Mouse (Mus musculus): ENCODE measurements around the gene Tulp1. TPM values are rescaled to one million over a fixed set of nuclear protein-coding genes. Genes with fewer than 3 reads are reported as not detected.
A peak's percentile ranks its signal among the peaks of the same experiment; 100 is the strongest.
"Not testable (repeated sequence)": the region's sequence is repeated elsewhere in the genome, so short reads cannot be mapped to it uniquely, and the experiment has no call there.

Tulp1 gene
- polyA plus RNA-seq (2014; fragmentation: Nextera tagmentation; extraction: Ambion mirVana): 3.9 and 6.0 TPM in 2 replicates

- Histone ChIP-seq H3K4me2 (ENCODE audit: low read depth, low read length) (peak within 1 kb of the TSS; percentile 65), H3K4me1 (ENCODE audit: control insufficient read depth, insufficient read depth, low read length) (peaks cover 23% of the 10 kb centered on the region), H3K4me3 (ENCODE audit: low read depth, low read length) (peak within 1 kb of the TSS; percentile 33), H3K9me3 (ENCODE audit: control insufficient read depth, low read length) (no peaks in the 10 kb centered on the region), H3K27ac (replicated peaks; ENCODE audit: low read depth, low read length) (no peak within 1 kb of the TSS), H3K27me3 (replicated peaks; ENCODE audit: control insufficient read depth, insufficient read depth, low read length) (peaks cover 23% of the 10 kb centered on the region), H3K36me3 (ENCODE audit: control insufficient read depth, insufficient read depth, low read length) (no peaks in the 10 kb centered on the region), H3K9ac (ENCODE audit: low read depth, low read length) (peak within 1 kb of the TSS; percentile 57)
- 47% methylated on average over 8 of the region's 8 CpGs for WGBS
- DNase-seq (ENCODE audit: low spot score) (no peak), ATAC-seq (ENCODE audit: low read depth) (no peak)
Observed at GRCm38 (mm10) chr17:28365122-28365521, at the start of gene Tulp1. TSS of gene Tulp1 (minus strand) at chr17:28365222.

GRCm38 (mm10) chr17:28411381-28411960 lies 46.4 kb upstream of the Tulp1 start:
- H3K27ac ChIP-seq (replicated peaks; ENCODE audit: low read depth, low read length): no peak overlapping the region

GRCm38 (mm10) chr17:28410731-28411130 lies 45.7 kb upstream of the Tulp1 start:
- H3K4me1 ChIP-seq (ENCODE audit: control insufficient read depth, insufficient read depth, low read length): no peaks in the 10 kb centered on the region
- DNase-seq (ENCODE audit: low spot score) (no peak), ATAC-seq (ENCODE audit: low read depth) (no peak)
- H3K27me3 ChIP-seq (replicated peaks; ENCODE audit: control insufficient read depth, insufficient read depth, low read length): no peaks in the 10 kb centered on the region
- WGBS: 80% methylated on average over 4 of the region's 4 CpGs
- peaks cover 17% of the 10 kb centered on the region; the same call in 1 of the 2 replicates for H3K36me3 ChIP-seq (ENCODE audit: control insufficient read depth, insufficient read depth, low read length)
- H3K9ac ChIP-seq (ENCODE audit: low read depth, low read length): no peak overlapping the region
- no peak overlapping the region for H3K27ac ChIP-seq (replicated peaks; ENCODE audit: low read depth, low read length)
- no peak overlapping the region for H3K4me2 ChIP-seq (ENCODE audit: low read depth, low read length)
- H3K9me3 ChIP-seq (ENCODE audit: control insufficient read depth, low read length): no peaks in the 10 kb centered on the region
- H3K4me3 ChIP-seq (ENCODE audit: low read depth, low read length): no peak overlapping the region

More at GRCm38 (mm10) chr17:28411381-28411960, 46.4 kb upstream of the Tulp1 start:
- Histone ChIP-seq H3K9me3 (ENCODE audit: control insufficient read depth, low read length) (no peaks in the 10 kb centered on the region), H3K27me3 (replicated peaks; ENCODE audit: control insufficient read depth, insufficient read depth, low read length) (no peaks in the 10 kb centered on the region), H3K4me1 (ENCODE audit: control insufficient read depth, insufficient read depth, low read length) (no peaks in the 10 kb centered on the region), H3K9ac (ENCODE audit: low read depth, low read length) (no peak overlapping the region), H3K4me2 (ENCODE audit: low read depth, low read length) (no peak overlapping the region), H3K4me3 (ENCODE audit: low read depth, low read length) (no peak overlapping the region), H3K36me3 (ENCODE audit: control insufficient read depth, insufficient read depth, low read length) (0 out of 2 replicates have a peak, but pooled peaks cover 11% of the 10 kb centered on the region)
- 71% methylated on average over 10 of the region's 10 CpGs for WGBS
- ATAC-seq (ENCODE audit: low read depth) (no peak; the same call in 1 of the 2 replicates), DNase-seq (ENCODE audit: low spot score) (no peak)

- no peak for DNase-seq (ENCODE audit: low spot score)
- no peaks in the 10 kb centered on the region for H3K27me3 ChIP-seq (replicated peaks; ENCODE audit: control insufficient read depth, insufficient read depth, low read length)
- no peaks in the 10 kb centered on the region for H3K4me1 ChIP-seq (ENCODE audit: control insufficient read depth, insufficient read depth, low read length)
- H3K27ac ChIP-seq (replicated peaks; ENCODE audit: low read depth, low read length): no peak overlapping the region
- H3K9me3 ChIP-seq (ENCODE audit: control insufficient read depth, low read length): 0 out of 2 replicates have a peak, but pooled peaks cover 3% of the 10 kb centered on the region
- 65% methylated on average over 5 of the region's 5 CpGs for WGBS
- no peak overlapping the region for H3K9ac ChIP-seq (ENCODE audit: low read depth, low read length)
- no peak overlapping the region for H3K4me2 ChIP-seq (ENCODE audit: low read depth, low read length)
- no peak for ATAC-seq (ENCODE audit: low read depth)
- peaks cover 17% of the 10 kb centered on the region; the same call in 1 of the 2 replicates for H3K36me3 ChIP-seq (ENCODE audit: control insufficient read depth, insufficient read depth, low read length)
- no peak overlapping the region for H3K4me3 ChIP-seq (ENCODE audit: low read depth, low read length)
Observed at GRCm38 (mm10) chr17:28408251-28408918, 43.4 kb upstream of the Tulp1 start.

- 35% methylated on average over 15 of the region's 15 CpGs for WGBS
Observed at GRCm38 (mm10) chr17:28407418-28408250, 42.6 kb upstream of the Tulp1 start.

GRCm38 (mm10) chr17:28406471-28406870 lies 41.4 kb upstream of the Tulp1 start:
- H3K9ac ChIP-seq (ENCODE audit: low read depth, low read length): no peak overlapping the region
- WGBS: 94% methylated on average over 7 of the region's 7 CpGs
- DNase-seq (ENCODE audit: low spot score) (no peak), ATAC-seq (ENCODE audit: low read depth) (no peak)
- 0 out of 2 replicates have a peak, but pooled peaks cover 3% of the 10 kb centered on the region for H3K9me3 ChIP-seq (ENCODE audit: control insufficient read depth, low read length)
- H3K36me3 ChIP-seq (ENCODE audit: control insufficient read depth, insufficient read depth, low read length): peaks cover 17% of the 10 kb centered on the region; the same call in 1 of the 2 replicates
- H3K4me3 ChIP-seq (ENCODE audit: low read depth, low read length): no peak overlapping the region
- no peak overlapping the region for H3K4me2 ChIP-seq (ENCODE audit: low read depth, low read length)
- no peaks in the 10 kb centered on the region for H3K27me3 ChIP-seq (replicated peaks; ENCODE audit: control insufficient read depth, insufficient read depth, low read length)
- H3K27ac ChIP-seq (replicated peaks; ENCODE audit: low read depth, low read length): no peak overlapping the region
- H3K4me1 ChIP-seq (ENCODE audit: control insufficient read depth, insufficient read depth, low read length): no peaks in the 10 kb centered on the region

More at GRCm38 (mm10) chr17:28407418-28408250, 42.6 kb upstream of the Tulp1 start:
- ATAC-seq (ENCODE audit: low read depth) (peak; percentile 78), DNase-seq (ENCODE audit: low spot score) (peak; percentile 88)
- H3K36me3 ChIP-seq (ENCODE audit: control insufficient read depth, insufficient read depth, low read length): peaks cover 17% of the 10 kb centered on the region; the same call in 1 of the 2 replicates
- H3K9me3 ChIP-seq (ENCODE audit: control insufficient read depth, low read length): 0 out of 2 replicates have a peak, but pooled peaks cover 3% of the 10 kb centered on the region
- H3K9ac ChIP-seq (ENCODE audit: low read depth, low read length): no peak overlapping the region
- H3K4me2 ChIP-seq (ENCODE audit: low read depth, low read length): no peak overlapping the region
- H3K27ac ChIP-seq (replicated peaks; ENCODE audit: low read depth, low read length): no peak overlapping the region
- no peak overlapping the region for H3K4me3 ChIP-seq (ENCODE audit: low read depth, low read length)
- H3K4me1 ChIP-seq (ENCODE audit: control insufficient read depth, insufficient read depth, low read length): no peaks in the 10 kb centered on the region
- H3K27me3 ChIP-seq (replicated peaks; ENCODE audit: control insufficient read depth, insufficient read depth, low read length): no peaks in the 10 kb centered on the region

- not testable (repeated sequence) for ATAC-seq (ENCODE audit: low read depth); H3K4me1 ChIP-seq (ENCODE audit: control insufficient read depth, insufficient read depth, low read length); DNase-seq (ENCODE audit: low spot score); H3K27ac ChIP-seq (replicated peaks; ENCODE audit: low read depth, low read length); H3K9ac ChIP-seq (ENCODE audit: low read depth, low read length); H3K27me3 ChIP-seq (replicated peaks; ENCODE audit: control insufficient read depth, insufficient read depth, low read length); H3K4me2 ChIP-seq (ENCODE audit: low read depth, low read length); H3K9me3 ChIP-seq (ENCODE audit: control insufficient read depth, low read length); H3K4me3 ChIP-seq (ENCODE audit: low read depth, low read length)
- peaks cover 22% of the 10 kb centered on the region; the same call in 1 of the 2 replicates for H3K36me3 ChIP-seq (ENCODE audit: control insufficient read depth, insufficient read depth, low read length)
- WGBS: 96% methylated on average over 2 of the region's 2 CpGs
Observed at GRCm38 (mm10) chr17:28404745-28405144, 39.7 kb upstream of the Tulp1 start.

- Histone ChIP-seq H3K27me3 (replicated peaks; ENCODE audit: control insufficient read depth, insufficient read depth, low read length) (no peaks in the 10 kb centered on the region), H3K9ac (ENCODE audit: low read depth, low read length) (no peak overlapping the region), H3K27ac (replicated peaks; ENCODE audit: low read depth, low read length) (no peak overlapping the region), H3K4me2 (ENCODE audit: low read depth, low read length) (no peak overlapping the region), H3K4me3 (ENCODE audit: low read depth, low read length) (no peak overlapping the region), H3K36me3 (ENCODE audit: control insufficient read depth, insufficient read depth, low read length) (peaks cover 22% of the 10 kb centered on the region; the same call in 1 of the 2 replicates), H3K9me3 (ENCODE audit: control insufficient read depth, low read length) (0 out of 2 replicates have a peak, but pooled peaks cover 3% of the 10 kb centered on the region), H3K4me1 (ENCODE audit: control insufficient read depth, insufficient read depth, low read length) (no peaks in the 10 kb centered on the region)
- DNase-seq (ENCODE audit: low spot score): no peak
- ATAC-seq (ENCODE audit: low read depth): no peak
- 97% methylated on average over 11 of the region's 11 CpGs for WGBS
Observed at GRCm38 (mm10) chr17:28404301-28404700, 39.3 kb upstream of the Tulp1 start.

Measured in embryonic facial prominence, embryonic 14.5 days (tissue).